Mouse (Mus musculus): ENCODE data around the gene Cntnap1. TPM values are rescaled to one million over a fixed set of nuclear protein-coding genes. Genes with fewer than 3 reads are reported as not detected.
A peak's percentile ranks its signal among the peaks of the same experiment; 100 is the strongest.

The Cntnap1 gene
- total RNA-seq, 2 experiments from 2014 or later = 1.4 to 2.1 TPM

DNA sequence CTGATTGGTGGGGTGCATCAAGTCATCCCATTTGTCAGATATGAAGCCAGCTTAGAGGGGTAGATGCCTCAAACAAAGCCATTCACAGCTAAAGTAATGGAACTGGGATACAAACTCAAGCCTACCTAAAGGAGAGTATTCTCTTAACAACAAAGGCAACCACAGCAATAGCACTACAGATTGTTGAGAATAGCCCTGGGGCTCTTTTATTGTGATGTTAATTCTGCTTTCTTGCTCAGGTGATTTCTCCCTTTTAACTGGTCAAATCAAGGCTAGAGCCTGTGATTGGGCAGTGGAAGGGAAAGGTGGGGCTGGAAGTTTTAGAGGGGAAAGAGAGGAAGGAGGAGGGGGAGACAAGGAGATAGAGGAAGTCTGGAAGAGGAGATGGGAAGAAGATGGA, 63.8 kb downstream of the Cntnap1 start:
- intact Hi-C loops (cut with DNase I) = no loop called here
- no peak for DNase-seq

DNA sequence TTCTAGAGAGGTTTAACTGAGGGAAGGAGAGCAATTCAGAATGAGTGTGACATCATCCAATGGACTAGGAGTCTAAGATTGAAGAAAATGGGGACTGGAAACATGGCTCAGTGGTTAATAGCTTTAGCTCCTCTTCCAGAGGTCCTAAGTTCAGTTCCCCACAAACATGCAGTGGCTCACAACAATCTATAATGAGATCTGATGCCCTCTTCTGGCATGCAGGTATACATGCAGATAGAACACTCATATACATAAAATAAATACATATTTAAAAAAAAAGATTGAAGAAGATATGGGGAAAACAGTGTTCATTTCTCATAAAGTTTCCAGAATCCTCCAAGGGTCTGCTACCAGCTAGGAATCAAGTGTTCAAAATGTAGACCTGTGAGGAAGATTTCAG, 65.1 kb downstream of the Cntnap1 start:
- intact Hi-C loops (cut with DNase I) = no loop called here

DNA sequence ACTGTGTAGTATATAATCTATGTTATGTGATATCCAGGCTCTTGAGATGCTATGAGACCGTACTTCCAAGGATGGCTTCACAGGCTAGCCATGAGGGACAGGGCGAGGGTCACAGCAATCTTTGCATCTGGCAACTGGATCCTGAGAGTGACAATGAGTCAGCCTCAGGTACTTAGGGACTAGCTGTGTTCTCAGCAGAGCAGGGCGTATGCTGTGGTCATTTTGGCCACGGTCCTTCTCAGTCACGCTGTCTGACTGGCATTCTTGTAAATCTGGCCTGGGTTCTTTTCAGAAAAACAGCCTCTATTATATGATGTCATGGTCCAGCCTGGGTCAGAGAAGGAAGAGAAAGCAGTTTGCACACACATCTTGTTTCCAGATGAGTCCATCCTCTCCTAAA, 66.5 kb downstream of the Cntnap1 start:
- intact Hi-C loops (cut with DNase I) = no loop called here
- DNase-seq = peak in 1 of 2 experiments; percentile 10

More for the DNA sequence above, 65.1 kb downstream of the Cntnap1 start:
- DNase-seq = no peak

DNA sequence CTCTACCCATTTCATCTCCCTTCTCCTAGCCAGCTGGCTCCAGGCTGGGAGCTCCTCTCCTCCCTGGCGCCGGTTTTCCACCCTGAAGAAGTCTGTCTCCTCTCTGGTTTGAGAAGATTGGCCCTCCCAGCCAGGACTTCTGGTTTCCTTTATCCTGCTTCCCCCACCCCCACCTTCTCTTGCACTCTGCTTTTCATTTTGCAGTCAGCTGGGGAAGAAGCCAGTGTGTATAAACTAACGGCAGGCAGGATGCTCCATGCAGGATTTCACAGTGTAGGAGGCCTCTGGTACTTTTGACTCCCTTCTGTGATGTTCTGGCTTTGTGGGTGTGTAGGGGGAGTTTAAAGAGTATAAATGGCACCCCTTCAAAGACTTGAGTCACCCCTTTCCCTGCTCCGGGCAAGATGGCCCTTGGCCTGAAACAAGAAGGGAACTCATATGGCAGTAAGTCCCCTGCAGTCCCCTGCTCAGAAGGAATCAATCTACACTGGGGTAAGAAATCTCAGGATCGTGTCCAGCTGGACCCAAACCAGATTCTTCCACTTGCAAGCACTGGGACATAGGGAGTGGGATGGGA, 67.8 kb downstream of the Cntnap1 start:
- intact Hi-C loops (cut with DNase I) = no loop called here
- peak; percentile 48 to 58 for DNase-seq

Small RNA genes lying within 50 kb of the gene (microRNA-seq; reads per million reads assigned to microRNA genes)
- gene Gm27626 = 0 reads per million in 2 experiments

Other genes with a start within 250 kb of the Cntnap1 start
- 100 to 1,000 TPM; 103 to 107 TPM for gene Stat3, start 231.0 kb upstream of the Cntnap1 start, total RNA-seq (2021)
- gene Cavin1, start 199.6 kb upstream of the Cntnap1 start, total RNA-seq (2021) = 100 to 1,000 TPM; 336 to 338 TPM
- gene Atp6v0a1, start 161.1 kb upstream of the Cntnap1 start, total RNA-seq (2021) = 10 to 100 TPM; 89.3 to 90.2 TPM
- gene Naglu, start 100.5 kb upstream of the Cntnap1 start, total RNA-seq (2021) = 10 to 100 TPM in 1 of 2 experiments, 1 to 10 TPM in 1; 7.2 to 10.1 TPM
- under 1 TPM; 0.32 to 0.41 TPM for gene Hsd17b1, start 92.1 kb upstream of the Cntnap1 start, total RNA-seq (2021)
- gene Coasy, start 88.0 kb upstream of the Cntnap1 start, total RNA-seq (2021) = 10 to 100 TPM; 16.8 to 21.4 TPM
- gene Mlx, start 83.2 kb upstream of the Cntnap1 start, total RNA-seq (2021) = 10 to 100 TPM; 17.4 to 17.6 TPM
- 1 to 10 TPM; 2.0 to 2.2 TPM for gene Psmc3ip, start 75.1 kb upstream of the Cntnap1 start, total RNA-seq (2021)
- gene Retreg3, start 50.6 kb upstream of the Cntnap1 start, total RNA-seq (2021) = 10 to 100 TPM; 37.7 to 40.0 TPM
- 10 to 100 TPM; 20.9 to 25.8 TPM for gene Tubg1, start 50.6 kb upstream of the Cntnap1 start, total RNA-seq (2021)
- 1 to 10 TPM; 2.2 to 2.9 TPM for gene Tubg2, start 14.6 kb upstream of the Cntnap1 start, total RNA-seq (2021)
- 10 to 100 TPM; 26.6 to 26.9 TPM for gene Plekhh3, start 828 bp downstream of the Cntnap1 start, total RNA-seq (2021)
- not detected for gene Ccr10, start 4.9 kb downstream of the Cntnap1 start, total RNA-seq (2021)
- 10 to 100 TPM; 24.0 to 27.5 TPM for gene Ezh1, start 55.9 kb downstream of the Cntnap1 start, total RNA-seq (2021)
- gene Ramp2, start 75.5 kb downstream of the Cntnap1 start, total RNA-seq (2021) = 100 to 1,000 TPM; 149 to 167 TPM
- gene Vps25, start 83.2 kb downstream of the Cntnap1 start, total RNA-seq (2021) = 10 to 100 TPM; 76.4 to 81.0 TPM
- 10 to 100 TPM in 1 of 2 experiments, 1 to 10 TPM in 1; 7.0 to 11.7 TPM for gene Wnk4, start 90.0 kb downstream of the Cntnap1 start, total RNA-seq (2021)
- under 1 TPM; 0.24 to 0.39 TPM for gene Cntd1, start 108.5 kb downstream of the Cntnap1 start, total RNA-seq (2021)
- 10 to 100 TPM; 84.0 to 89.7 TPM for gene Coa3, start 108.6 kb downstream of the Cntnap1 start, total RNA-seq (2021)
- gene Becn1, start 131.8 kb downstream of the Cntnap1 start, total RNA-seq (2021) = 10 to 100 TPM; 90.0 to 96.3 TPM
- 10 to 100 TPM; 80.9 to 96.0 TPM for gene Psme3, start 145.7 kb downstream of the Cntnap1 start, total RNA-seq (2021)
- gene Aoc2, start 154.5 kb downstream of the Cntnap1 start, total RNA-seq (2021) = 1 to 10 TPM; 3.1 to 3.2 TPM
- 10 to 100 TPM; 36.9 to 42.0 TPM for gene Aoc3, start 160.1 kb downstream of the Cntnap1 start, total RNA-seq (2021)
- gene G6pc, start 197.0 kb downstream of the Cntnap1 start, total RNA-seq (2021) = not detected
- gene Aarsd1, start 247.1 kb downstream of the Cntnap1 start, total RNA-seq (2021) = 10 to 100 TPM; 14.2 to 21.3 TPM

All from heart, postnatal 14 days (tissue).